Mouse (Mus musculus) telencephalon, adult 2 months (tissue): Measurements from ENCODE around the gene Mthfsd.
"Not testable (repeated sequence)": the region's sequence is repeated elsewhere in the genome, so short reads cannot be mapped to it uniquely, and the experiment has no call there.

ENCODE experiments used
- DNase-seq: peaks from one replicate; pipeline ENCODE4 v3.0.0-alpha.2; 2011; ENCODE audit warnings: low read depth, low spot score

Gene Mthfsd

DNA sequence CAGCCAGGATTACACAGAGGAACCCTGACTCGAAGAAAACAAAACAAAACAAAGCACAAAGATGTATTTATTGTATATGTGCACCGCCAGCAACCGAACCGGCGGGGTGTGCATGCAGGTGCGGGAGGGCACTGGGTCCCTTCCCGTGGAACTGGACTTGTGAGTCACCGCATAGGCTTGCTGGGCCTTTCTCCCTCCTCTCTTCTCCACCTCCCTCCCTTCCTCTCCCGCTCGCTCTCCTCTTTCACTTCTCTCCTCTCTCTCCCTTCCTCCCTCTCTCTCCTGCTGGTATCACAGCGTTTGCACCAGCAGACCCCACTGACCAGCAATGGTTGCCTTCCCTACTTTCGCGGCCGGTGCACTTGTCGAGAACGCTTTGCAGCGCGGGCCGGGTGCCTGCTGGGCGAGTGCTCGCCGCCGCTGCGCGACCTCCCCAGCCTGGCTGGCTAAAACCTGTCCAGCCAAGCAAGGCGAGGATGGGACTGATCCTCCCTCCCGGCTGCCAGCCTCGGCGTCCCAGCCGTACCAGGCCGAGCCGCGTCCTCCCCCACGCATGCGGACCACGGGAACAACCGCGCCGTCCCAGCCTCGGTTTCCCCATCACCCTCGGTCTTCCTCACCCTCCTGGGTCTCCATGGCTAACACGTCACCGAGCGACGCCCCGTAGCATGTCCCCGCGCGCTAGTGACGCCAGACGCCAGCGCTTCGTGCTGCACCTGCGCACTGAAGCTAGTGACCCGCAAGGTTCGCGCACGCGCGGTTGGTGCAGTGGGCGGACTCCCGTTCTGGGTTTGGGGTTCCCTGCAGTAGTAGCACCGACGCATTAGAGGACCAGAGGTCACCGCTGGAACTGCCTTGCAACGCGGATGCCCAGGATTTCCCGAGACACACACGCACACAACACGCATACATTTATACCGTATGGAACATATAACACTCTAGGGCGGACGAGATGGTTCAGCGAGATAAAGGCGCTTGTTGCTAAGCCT lies at the start of gene Mthfsd:
Gene Mthfsd, minus strand, starts transcription at position 725 of the 989 bp plus-strand sequence.
- peak; percentile 94 for DNase-seq

GRCm38 (mm10) chr8:121156990-121157491 lies 48.8 kb upstream of the Mthfsd start:
- no peak for DNase-seq

DNA sequence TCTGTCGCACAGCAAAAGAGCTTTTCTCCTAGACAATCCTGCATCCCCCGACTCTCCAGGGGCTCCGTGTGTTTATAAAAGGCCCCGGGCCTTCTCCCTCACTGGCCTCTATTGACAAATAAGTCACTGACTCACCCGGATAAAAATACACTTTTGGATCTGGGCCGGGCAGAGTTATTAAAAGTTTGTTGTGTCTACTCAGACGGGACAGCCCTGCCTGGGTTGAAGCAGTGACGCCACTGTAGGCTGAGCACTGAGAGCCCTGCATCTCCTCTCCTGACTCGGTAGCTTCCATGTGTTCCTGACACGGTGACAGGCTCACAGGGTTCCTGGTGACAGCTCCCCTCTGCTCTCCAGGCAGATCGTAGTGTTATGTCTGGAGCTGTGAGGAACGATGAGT lies 44.2 kb upstream of the Mthfsd start:
- DNase-seq: no peak

- no peak for DNase-seq
Measured at GRCm38 (mm10) chr8:121148573-121149083, 40.4 kb upstream of the Mthfsd start.

DNA sequence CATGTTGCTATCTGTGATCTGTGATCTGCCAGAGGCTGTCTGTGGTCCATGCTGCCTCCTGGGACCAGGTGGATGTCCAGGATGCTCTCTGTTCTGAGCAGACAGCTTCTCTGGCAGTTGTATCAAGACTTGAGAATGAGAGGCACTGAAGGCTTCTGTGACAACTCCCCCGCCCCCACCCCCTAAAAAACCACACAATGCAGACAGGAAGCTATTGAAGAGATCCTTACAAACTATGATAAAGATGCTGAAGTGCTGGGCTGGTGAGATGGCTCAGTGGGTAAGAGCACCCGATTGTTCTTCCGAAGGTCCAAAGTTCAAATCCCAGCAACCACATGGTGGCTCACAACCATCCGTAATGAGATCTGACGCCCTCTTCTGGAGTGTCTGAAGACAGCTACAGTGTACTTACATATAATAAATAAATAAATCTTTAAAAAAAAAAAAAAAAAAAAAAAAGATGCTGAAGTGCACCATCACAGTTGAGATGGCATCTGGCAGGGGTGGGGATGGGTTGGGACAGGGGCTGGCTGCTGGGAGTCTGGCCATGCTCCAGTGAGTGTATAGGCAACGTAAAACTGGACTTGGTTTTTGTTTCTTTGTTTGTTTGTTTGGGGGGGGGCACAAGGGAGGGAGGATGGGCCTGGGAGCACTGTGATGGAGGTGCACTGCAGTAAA lies 37.4 kb upstream of the Mthfsd start:
- not testable (repeated sequence) for DNase-seq

DNA sequence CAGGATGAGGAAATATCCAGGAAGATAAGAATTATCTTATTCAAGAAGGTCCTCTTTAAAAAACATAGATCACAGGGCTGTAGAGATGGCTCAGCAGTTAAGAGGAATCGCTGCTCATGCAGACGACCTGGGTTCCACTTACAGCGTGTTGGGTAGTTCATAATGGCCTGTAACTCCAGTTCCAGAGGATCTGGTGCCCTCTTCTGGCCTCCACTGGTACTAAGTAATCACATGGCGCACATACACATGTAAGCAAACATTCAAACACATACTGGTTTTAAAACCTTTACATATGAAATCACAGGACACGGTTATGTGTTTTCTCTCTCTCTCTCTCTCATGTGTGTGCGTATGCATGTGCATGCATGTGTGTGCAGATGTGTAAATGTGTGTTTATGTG lies 28.7 kb upstream of the Mthfsd start:
- DNase-seq: no peak

GRCm38 (mm10) chr8:121134512-121134911 lies 26.3 kb upstream of the Mthfsd start:
- no peak for DNase-seq

DNA sequence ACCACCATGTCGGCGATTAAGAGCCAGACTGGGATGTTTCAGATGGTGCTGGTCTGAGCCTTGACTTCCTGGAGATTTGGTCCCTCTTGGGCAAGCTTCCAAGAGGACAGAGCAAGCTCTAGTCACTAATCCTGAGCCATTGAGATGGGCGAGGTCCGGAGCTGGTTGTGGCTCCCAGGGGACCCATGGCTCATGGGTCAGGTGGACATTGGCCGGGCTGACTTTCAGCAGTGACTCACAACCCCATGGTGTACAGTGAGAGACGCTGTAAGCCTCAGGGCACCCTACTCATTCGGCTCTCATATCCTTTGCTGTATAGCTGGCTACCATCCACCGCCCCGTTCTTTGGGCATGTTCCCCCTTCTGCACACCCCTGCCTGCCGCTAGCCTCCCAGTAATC lies 25.9 kb upstream of the Mthfsd start:
- no peak for DNase-seq

GRCm38 (mm10) chr8:121132961-121133513 lies 24.8 kb upstream of the Mthfsd start:
- DNase-seq: no peak

- no peak for DNase-seq
Measured at GRCm38 (mm10) chr8:121130522-121130921, 22.3 kb upstream of the Mthfsd start.

DNA sequence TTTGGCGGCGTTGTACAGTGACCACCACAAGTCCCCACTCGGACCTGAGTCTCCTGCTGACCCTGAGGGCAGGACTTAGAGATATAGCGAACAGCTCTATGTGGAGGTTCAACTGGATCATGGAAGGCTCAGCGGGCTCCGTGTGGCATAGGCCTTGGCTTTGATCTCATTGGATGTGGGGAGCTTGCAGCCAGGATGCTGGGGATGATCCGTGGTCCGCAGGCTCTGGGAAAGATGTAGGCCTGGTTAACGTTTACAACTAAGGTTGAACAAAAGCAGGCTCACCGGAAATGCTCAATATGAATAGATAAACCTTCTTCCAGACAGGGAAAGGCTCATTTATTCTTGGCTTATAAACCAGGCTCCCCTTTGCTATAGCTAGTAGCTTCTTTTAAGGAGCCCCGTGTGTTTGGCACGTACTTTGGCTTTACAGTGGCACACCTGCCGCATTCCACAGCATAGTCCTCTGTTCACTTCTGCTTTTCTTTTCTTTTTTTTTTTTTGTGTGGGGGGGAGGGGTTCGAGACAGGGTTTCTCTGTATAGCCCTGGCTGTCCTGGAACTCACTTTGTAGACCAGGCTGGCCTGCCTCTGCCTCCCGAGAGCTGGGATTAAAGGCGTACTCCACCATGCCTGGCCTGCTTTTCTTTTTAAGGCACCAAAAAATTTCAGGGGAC lies 21.2 kb upstream of the Mthfsd start:
- DNase-seq: no peak

- no peak for DNase-seq
Measured at GRCm38 (mm10) chr8:121128531-121129264, 20.5 kb upstream of the Mthfsd start.

DNA sequence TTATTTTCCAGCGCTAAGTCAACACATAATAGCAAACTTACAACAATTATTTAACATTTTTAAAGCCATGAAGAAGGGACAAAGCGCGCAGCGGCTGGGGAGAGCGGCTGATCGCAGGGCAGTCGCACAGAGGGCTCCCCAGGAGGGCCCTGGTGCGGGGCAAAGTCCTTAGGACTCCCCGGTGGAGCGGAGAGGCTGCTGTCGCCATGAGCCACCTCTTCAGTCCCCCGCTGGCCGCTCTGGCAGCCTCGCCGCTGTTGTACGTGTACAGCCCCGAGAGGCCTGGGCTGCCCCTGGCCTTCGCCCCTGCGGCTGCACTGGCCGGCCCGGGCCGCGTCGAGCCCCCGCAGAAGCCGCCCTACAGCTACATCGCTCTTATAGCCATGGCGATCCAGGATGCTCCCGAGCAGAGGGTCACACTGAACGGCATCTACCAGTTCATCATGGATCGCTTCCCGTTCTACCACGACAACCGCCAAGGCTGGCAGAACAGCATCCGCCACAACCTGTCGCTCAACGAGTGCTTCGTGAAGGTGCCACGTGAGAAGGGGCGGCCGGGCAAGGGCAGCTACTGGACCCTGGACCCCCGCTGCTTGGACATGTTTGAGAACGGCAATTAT lies 19.7 kb upstream of the Mthfsd start, which contains the start of gene Foxl1:
Gene Foxl1, plus strand, starts transcription at position 185 of the 620 bp plus-strand sequence.
- DNase-seq: no peak

DNA sequence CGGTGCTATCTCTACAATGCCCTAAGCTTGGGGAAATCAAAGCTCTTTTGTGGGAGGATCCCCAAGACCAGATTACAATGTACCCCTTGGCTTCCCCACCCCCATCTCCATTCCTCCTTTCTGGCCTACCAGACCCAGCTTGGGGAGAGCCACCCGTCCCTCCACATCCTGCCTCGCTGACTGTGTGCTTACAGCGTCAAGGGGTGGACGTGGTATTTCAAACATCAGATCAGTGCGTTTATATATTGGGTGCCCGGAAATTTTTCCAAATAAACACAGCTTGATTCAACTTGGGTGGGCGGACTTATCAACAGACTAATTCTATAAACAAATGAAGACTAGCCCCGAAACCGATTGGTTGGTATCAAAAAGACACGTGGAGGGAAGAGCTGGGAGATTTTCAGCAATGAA lies 19.1 kb upstream of the Mthfsd start:
- DNase-seq: no peak

DNA sequence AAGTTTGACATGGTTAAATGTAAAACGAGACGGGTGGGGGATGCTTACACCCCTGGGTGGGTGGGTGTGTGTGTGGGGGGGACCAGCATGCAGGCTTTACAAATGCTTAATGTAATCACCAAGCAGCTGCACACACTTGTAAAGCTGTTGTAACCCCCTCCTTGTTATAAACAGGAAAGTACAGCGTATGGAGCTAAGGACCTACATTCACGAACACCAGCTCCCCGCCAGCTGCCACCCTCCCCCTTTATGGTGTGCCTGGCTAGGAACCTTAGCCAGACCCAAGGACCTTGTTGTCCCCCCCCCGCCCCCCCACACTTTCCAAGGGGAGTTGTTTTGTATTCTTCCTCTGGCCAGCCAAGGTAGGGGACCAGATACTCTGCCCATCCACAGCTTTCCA lies 18.5 kb upstream of the Mthfsd start:
- no peak for DNase-seq

DNA sequence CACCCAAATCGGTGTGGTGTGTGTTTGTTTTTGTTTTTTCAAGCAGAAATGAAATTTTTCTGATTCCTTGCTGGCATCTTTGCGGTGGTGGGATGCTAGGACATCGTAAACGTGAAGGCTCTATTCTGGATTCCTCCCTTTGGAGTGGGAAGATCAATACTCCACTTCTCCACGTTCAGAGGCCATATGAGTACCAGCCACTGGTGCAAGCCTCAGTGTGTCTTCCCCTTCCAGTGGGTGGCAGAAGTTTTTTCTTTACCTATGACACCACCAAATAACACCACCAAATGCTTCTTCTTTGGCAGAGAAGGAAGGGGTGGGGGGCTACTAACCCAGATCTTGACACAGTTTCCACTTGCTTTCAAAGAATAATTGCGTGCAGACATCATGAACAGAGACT lies 18.0 kb upstream of the Mthfsd start:
- no peak for DNase-seq

DNA sequence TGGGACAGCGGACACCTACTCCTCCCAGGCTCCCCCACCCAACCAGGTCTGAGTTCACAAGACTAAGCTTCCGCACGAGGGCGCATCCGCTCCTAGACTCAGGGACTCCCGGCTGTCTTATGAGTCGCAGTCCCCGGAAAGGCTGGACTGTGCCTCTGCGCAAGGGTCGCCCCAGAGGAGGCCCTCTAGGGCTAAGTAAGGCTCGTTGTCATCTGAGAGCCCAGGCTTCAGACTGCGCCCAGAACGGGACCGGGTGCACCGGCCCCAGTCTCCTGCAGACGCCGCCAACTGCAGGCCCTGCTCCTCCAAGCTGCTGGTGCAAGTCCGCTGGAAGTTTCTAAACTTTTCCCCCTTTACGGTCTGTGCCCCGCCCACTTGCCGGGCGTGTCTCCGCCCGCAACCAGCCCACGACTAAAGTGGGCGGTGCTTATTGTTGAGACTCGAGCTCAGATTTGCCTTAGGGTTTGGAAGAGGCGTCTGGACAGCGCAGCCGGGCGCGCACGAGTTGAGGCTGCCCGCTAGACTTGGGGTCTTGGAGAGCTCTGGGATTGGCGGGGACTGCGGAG lies 17.2 kb upstream of the Mthfsd start:
- peak; percentile 8 for DNase-seq

- no peak for DNase-seq
Measured at GRCm38 (mm10) chr8:121124547-121125239, 16.5 kb upstream of the Mthfsd start.

GRCm38 (mm10) chr8:121123113-121123512 lies 14.9 kb upstream of the Mthfsd start:
- DNase-seq: no peak
